Mouse (Mus musculus) kidney, adult 2 months (tissue): ENCODE measurements around the gene Hist3h2a.

ENCODE experiments used
- CTCF ChIP-seq: fragments of 200-500 bp; conservative IDR thresholded peaks from 2 replicates; pipeline ENCODE4 v1.5.1; 2011; ENCODE audit warnings: low read depth, mild to moderate bottlenecking, control low read depth, low read length, moderate library complexity, mixed read lengths; ENCODE audit not compliant: insufficient read depth, insufficient read length
- POLR2A ChIP-seq: fragments of 200-500 bp; IDR thresholded peaks from one replicate; pipeline ENCODE4 v1.6.1; 2011; ENCODE audit warnings: low read depth, low read length, control low read depth

- no peak for TF ChIP-seq CTCF
- TF ChIP-seq POLR2A, result no peak
These were observed 45.3 kb downstream of the Hist3h2a start for GRCm38 (mm10) chr11:58999830-59000229.
